Mouse (Mus musculus) activated CD4-positive, CD25-positive, alpha-beta regulatory T cell, adult 4 months (primary cell): ENCODE measurements around the gene Selp. TPM values are rescaled to one million over a fixed set of nuclear protein-coding genes. Genes with fewer than 3 reads are reported as not detected.

Experiments
- ATAC-seq: one replicate; pipeline ENCODE4 v1.8.0; 2017
- polyA plus RNA-seq, 2 experiments: library from polyadenylated mRNA; unstranded; fragments of 100-300 nt; shearing (Covaris generic); gene quantifications; one replicate each; pipeline ENCODE4 v1.2.1; 2017

The Selp gene
- 1 to 10 TPM; 1.9 to 4.3 TPM for polyA plus RNA-seq

- no peak for ATAC-seq
Observed at GRCm38 (mm10) chr1:164114947-164115493, at the start of gene Selp. Gene Selp, plus strand, starts transcription at chr1:164115264.

DNA sequence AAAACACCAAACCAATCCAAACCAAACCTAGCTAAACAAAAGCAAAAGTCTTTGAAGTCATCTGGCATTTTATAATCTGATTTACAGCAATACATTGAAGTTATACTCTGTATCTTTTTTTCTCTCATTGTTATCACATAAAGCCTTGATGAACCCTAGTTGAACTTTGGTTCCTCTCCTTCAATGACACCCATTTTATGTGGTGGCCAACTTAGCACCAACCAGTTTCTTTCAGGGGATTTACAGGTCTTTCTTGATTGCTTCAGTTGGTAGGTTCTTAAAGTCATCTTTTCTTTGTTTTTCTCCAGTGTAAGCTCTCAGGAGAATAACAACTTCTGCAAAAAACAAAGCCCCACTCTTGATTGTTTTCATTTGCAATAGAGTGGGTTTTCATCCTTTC, 45.8 kb upstream of the Selp start:
- ATAC-seq: peak; percentile 13

DNA sequence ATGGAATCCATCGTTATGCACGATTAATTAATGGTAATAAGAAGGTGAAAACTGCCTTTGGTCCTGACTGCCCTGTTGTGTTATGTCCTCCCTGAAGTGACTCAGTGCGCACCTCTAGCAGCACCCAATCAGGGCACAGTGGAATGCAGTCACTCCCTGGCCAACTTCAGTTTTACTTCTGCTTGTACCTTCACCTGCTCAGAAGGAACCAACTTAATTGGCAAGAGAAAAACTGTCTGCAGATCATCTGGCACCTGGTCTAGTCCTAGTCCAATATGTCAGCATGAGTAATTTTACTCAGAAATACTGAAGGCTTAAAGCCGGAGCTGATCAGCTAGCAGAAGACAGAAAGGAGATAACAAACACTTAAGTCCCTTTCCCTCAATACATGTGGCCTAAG, 44.6 kb upstream of the Selp start:
- ATAC-seq: no peak

- peak; percentile 9 for ATAC-seq
Observed at GRCm38 (mm10) chr1:164071111-164071510, 44.0 kb upstream of the Selp start.

DNA sequence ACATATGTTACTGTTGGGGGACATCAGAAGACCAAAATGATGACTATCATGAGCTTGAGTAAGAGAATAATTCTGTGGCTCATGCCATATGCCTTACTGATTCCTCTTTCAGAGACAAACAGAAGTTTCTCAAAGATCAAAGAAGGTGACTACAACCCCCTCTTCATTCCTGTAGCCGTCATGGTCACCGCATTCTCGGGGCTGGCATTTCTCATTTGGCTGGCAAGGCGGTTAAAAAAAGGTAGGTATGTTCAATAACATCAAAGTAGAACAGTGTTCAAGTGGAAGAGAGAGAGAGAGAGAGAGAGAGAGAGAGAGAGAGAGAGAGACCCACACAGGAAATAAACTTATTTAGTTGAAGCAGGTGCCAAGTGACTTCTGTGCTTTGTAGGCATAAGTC, 43.1 kb upstream of the Selp start:
- ATAC-seq: peak; percentile 18

DNA sequence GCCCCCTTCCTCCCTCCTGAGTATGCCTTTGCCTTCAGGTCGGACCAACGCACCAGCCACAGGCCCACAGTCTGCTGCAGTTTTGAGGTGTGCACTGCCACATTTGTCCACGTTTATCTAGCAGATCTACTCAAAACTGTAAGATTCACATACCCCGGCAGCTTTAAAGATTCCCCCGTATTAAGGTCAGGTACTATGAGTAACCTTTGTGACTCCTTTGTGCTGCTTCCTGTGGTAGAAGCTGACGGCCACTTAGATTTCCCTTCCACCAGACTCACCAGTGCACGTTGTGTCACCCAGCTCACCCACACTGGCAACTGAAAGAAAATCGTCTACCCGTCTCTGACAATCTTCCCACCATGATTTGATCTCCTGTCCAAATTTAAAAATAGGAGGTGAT, 42.0 kb upstream of the Selp start:
- ATAC-seq: peak; percentile 8

- no peak for ATAC-seq
Observed at GRCm38 (mm10) chr1:164073803-164074202, 41.3 kb upstream of the Selp start.

- no peak for ATAC-seq
Observed at GRCm38 (mm10) chr1:164074606-164075140, 40.4 kb upstream of the Selp start.

- ATAC-seq: no peak
Observed at GRCm38 (mm10) chr1:164075416-164075815, 39.6 kb upstream of the Selp start.

DNA sequence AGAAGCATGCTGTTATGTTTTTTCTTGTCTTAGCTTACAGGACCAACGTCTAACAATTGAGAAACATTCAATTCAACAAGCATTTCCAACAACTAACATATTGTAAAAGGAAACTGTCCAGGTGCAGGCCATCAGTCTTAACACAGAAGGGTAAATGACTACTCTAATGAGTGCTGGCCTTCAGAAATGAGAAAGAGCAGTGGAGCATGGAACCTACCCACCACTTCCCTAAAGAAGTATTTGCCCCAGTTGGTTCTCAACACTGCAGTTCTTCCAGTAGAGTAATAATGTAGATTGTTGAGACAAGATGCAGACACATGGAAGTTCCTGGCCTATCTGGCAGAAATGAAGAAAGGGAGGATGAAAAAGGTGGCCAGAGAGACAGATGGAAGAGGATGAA, 38.6 kb upstream of the Selp start:
- ATAC-seq: no peak

- ATAC-seq: peak; percentile 38
Observed at GRCm38 (mm10) chr1:164077031-164077430, 38.0 kb upstream of the Selp start.

GRCm38 (mm10) chr1:164078323-164078741, 36.7 kb upstream of the Selp start:
- ATAC-seq: peak; percentile 31

DNA sequence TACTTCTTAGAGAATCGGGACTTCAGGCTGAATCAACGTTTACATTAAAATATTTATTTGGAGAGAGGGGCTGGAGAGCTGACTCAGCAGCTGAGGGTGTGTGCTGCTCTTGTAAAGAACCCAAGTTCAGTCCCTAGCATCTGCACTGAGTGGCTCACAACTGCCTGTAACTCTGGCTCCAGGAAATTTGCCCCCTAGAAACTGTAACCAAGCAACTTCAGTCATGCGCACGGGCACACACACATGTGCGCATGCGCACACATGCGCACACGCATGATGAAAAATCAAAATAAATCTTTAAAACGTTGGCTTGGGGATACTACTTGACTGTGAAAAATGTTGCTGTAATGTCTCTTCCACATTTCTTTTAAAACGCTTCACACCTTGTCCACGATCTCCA, 36.0 kb upstream of the Selp start:
- ATAC-seq: no peak

GRCm38 (mm10) chr1:164083046-164083445, 32.0 kb upstream of the Selp start:
- ATAC-seq: peak; percentile 16

GRCm38 (mm10) chr1:164086797-164087196, 28.3 kb upstream of the Selp start:
- no peak for ATAC-seq

DNA sequence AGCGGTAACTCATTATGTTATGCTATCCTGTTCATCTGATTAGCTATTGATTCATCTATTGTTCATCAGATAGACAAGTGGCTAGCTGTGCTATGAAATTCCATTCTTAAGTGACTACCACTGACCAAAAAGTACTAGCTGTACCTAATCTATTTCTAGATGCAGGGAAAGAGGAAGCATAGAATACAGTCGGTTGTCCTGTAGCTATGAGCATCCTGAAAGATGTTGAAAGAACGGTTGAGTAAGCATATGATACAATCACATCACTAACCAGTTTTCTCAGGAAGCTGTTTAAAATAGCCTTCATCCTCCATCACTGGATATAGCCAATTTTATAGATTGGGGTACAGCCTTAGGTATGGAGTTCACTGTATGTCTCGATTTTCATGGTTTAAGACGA, 27.2 kb upstream of the Selp start:
- ATAC-seq: no peak

- no peak for ATAC-seq
Observed at GRCm38 (mm10) chr1:164096780-164097179, 18.3 kb upstream of the Selp start.

DNA sequence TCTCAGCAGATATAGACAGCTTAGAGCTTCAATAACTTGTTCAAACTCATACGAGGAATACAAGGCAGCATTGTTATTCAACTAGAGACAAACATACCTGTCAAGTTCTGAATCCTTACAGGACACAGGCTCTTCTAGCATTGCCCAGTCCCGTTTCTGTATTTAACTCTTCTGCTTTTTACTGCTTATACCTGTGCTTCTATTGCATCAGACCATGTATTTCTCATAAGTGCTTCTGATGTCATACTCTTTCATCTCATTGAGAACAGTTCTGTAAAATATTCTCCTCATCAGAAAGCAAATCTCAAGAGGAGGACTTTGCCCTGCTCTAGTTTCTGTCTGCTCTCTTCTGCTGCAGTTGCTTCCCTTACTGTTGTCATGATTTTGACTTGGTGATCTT, 17.2 kb upstream of the Selp start:
- no peak for ATAC-seq

DNA sequence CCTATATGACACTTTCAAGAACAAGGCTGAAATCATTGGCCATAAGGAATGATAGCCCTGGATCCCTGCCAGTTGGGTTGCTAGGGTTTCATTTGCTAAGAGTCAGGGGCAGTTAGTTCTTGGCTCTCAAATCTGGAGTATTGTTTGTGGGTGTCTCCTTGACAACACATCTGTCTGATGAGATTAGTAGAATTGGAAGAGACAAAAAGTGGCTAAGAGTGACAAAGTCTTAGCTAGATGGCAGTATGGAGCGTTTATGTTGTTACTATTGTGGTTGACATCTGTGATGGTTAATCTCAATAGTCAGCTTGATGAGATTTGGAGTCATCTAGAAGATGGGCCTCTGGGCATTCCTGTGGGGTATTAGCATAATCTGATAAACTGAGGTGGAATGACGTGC, 16.7 kb upstream of the Selp start:
- ATAC-seq: peak; percentile 28

- no peak for ATAC-seq
Observed at GRCm38 (mm10) chr1:164109763-164110162, 5.3 kb upstream of the Selp start.

DNA sequence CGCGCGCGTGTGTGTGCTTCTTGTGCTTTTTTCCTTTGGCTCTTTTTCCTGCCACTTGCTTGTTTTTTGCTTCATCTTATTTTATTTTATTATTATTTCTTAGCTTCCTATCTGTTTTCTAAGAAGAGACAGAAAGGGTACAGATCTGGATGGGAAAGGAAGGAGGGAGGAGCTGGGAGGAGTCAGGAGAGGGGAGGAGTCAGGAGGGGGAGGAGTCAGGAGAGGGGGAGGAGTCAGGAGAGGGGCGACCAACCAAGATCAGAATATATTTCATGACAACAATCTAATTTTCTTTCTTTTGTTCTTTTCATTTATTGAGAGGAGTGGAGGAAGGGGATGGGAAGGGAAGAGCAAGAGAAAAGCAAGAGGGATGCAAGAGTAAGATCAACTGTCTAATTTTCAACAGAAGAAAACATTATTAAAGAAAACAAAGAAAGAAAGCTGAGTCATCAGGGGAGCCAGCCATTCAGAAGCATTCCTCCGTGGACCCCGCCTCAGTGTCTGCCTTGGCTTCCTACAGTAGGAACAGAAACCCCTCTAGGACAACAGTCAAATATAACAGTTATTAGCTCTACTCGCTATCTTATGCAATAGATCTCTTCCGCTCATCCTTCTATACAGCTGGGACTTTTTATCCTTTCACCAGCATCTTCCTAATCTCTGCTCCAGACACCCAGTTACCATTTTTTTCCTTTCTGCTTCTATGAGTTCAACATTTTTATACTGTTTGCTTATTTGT, 4.3 kb upstream of the Selp start:
- no peak for ATAC-seq

DNA sequence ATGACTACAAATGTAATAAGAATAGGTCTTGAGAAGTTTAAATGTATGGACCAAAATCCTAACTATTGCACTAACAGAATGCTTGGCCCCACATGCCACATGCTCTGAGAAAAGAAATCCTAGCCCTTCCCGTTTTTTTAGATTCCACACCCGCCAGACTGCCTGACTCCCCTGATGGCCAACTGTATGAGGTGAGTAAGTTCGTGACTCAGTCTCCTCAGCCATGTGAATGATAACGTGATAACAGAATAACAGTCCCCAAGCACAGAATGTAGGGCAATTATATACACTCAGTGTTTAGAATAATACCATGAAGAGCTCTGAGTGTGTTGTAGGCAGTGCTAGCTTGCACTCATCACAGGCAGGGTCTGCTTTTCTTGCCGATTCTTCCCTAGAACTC, 784 bp upstream of the Selp start:
- no peak for ATAC-seq

GRCm38 (mm10) chr1:164115647-164116046, 583 bp downstream of the Selp start:
- ATAC-seq: no peak

- no peak for ATAC-seq
Observed at GRCm38 (mm10) chr1:164117869-164118268, 2.8 kb downstream of the Selp start.
